ENCODE assay signal across 7 mouse cellular contexts in the genomic region with DNA sequence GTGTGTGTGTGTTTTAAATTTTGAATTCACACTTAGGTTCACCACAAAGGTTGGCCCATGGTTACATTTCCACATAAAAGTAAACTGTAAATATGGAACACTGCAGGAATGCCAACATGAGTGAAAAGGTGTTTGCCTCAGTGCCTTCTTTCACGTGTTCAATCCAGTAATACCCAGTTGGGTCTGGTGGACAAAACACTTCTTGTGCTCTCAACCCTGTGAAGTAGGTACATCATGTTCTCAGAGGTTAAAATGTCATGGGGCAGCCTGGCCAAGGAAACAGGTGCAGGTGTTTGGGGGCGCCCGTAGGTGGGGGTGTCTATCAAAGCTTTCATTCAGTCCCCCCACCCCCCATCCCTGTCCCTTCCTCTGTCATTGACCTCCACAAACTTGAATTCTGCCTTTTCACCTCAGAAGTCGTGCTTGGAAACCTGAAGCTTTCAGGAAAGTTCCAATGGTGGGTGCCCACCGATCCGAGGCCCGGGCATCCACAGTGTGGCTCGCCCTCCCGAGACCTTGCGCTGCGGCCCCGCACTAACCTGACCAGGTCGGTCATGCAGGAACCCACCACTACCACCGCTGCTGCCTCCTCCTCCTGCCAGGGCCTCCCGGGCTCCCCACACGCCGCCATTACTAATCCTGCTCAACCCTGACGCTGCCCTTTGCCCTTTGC. TPM values are rescaled to one million over a fixed set of nuclear protein-coding genes. Genes with fewer than 3 reads are reported as not detected.
A peak's percentile ranks its signal among the peaks of the same experiment; 100 is the strongest.
DNase-seq lines count a peak whose midpoint lies in the region; ATAC-seq and TF ChIP-seq lines count a peak whose summit lies in the region.

A gene (minus strand): TSS at position 657 of the 673 bp plus-strand sequence.

- peak within 1 kb of the TSS; percentile 85 for H3K4me2 ChIP-seq in lung, embryonic 16.5 days (ENCODE audit: low read depth, low read length)
- peak within 1 kb of the TSS; percentile 77 for H3K4me2 ChIP-seq in embryonic facial prominence, embryonic 12.5 days (replicated peaks)
- peak within 1 kb of the TSS; percentile 91 for H3K4me2 ChIP-seq in hindbrain, postnatal 0 days (ENCODE audit: low read depth, low read length)
- H3K4me2 ChIP-seq in midbrain, embryonic 13.5 days (replicated peaks) = peak within 1 kb of the TSS; percentile 80

- no peaks in the 10 kb centered on the region for H3K36me3 ChIP-seq in lung, embryonic 16.5 days (ENCODE audit: control insufficient read depth, insufficient read depth, low read length)
- H3K36me3 ChIP-seq in embryonic facial prominence, embryonic 12.5 days = no peaks in the 10 kb centered on the region
- H3K36me3 ChIP-seq in hindbrain, postnatal 0 days (ENCODE audit: insufficient read depth, low read length) = no peaks in the 10 kb centered on the region; the same call in 1 of the 2 replicates
- no peaks in the 10 kb centered on the region for H3K36me3 ChIP-seq in midbrain, embryonic 13.5 days

- H3K27ac ChIP-seq in lung, embryonic 16.5 days (ENCODE audit: low read length) = peak within 1 kb of the TSS; percentile 92
- peak within 1 kb of the TSS; percentile 82 for H3K27ac ChIP-seq in embryonic facial prominence, embryonic 12.5 days
- H3K27ac ChIP-seq in hindbrain, postnatal 0 days = peak within 1 kb of the TSS; percentile 94
- H3K27ac ChIP-seq in midbrain, embryonic 13.5 days = peak within 1 kb of the TSS; percentile 92

- no peaks in the 10 kb centered on the region for H3K9me3 ChIP-seq in lung, embryonic 16.5 days (ENCODE audit: control insufficient read depth, low read length)
- no peaks in the 10 kb centered on the region for H3K9me3 ChIP-seq in embryonic facial prominence, embryonic 12.5 days
- no peaks in the 10 kb centered on the region for H3K9me3 ChIP-seq in hindbrain, postnatal 0 days (ENCODE audit: low read length)
- no peaks in the 10 kb centered on the region for H3K9me3 ChIP-seq in midbrain, embryonic 13.5 days

- H3K9ac ChIP-seq in lung, embryonic 16.5 days (ENCODE audit: low read length) = peak within 1 kb of the TSS; percentile 95
- peak within 1 kb of the TSS; percentile 73 for H3K9ac ChIP-seq in embryonic facial prominence, embryonic 12.5 days
- peak within 1 kb of the TSS; percentile 72 for H3K9ac ChIP-seq in hindbrain, postnatal 0 days (replicated peaks; ENCODE audit: low read length)
- H3K9ac ChIP-seq in midbrain, embryonic 13.5 days (replicated peaks) = peak within 1 kb of the TSS; percentile 85

- ATAC-seq in lung, embryonic 16.5 days (ENCODE audit: low read depth) = peak; percentile 53; the same call in 1 of the 2 replicates
- ATAC-seq in embryonic facial prominence, embryonic 12.5 days (ENCODE audit: insufficient number of reproducible peaks, insufficient read depth, low FRiP score, low TSS enrichment) = no peak; the same call in 1 of the 2 replicates
- no peak for ATAC-seq in hindbrain, postnatal 0 days
- peak; percentile 82 for ATAC-seq in midbrain, embryonic 13.5 days

- no peak for DNase-seq in lung, postnatal 10 days
- no peak for DNase-seq in hindbrain, postnatal 0 days (ENCODE audit: low spot score)
- DNase-seq in left cerebral cortex, adult 8-10 months (ENCODE audit: low spot score in 2 of 2) = no peak
- DNase-seq in Muller cell, postnatal 12 days (ENCODE audit: inconsistent ontology term) = no peak

- TF ChIP-seq CTCF in hindbrain, postnatal 0 days (IDR thresholded peaks at IDR 0.05; ENCODE audit: low read depth) = no peak

- peaks cover 4% of the 10 kb centered on the region; the same call in 1 of the 2 replicates for H3K4me1 ChIP-seq in lung, embryonic 16.5 days (replicated peaks; ENCODE audit: control insufficient read depth, insufficient read depth, low read length)
- H3K4me1 ChIP-seq in embryonic facial prominence, embryonic 12.5 days = peaks cover 9% of the 10 kb centered on the region; the same call in 1 of the 2 replicates
- H3K4me1 ChIP-seq in hindbrain, postnatal 0 days (ENCODE audit: insufficient read depth, low read length) = no peaks in the 10 kb centered on the region
- H3K4me1 ChIP-seq in midbrain, embryonic 13.5 days (replicated peaks) = peaks cover 10% of the 10 kb centered on the region

- WGBS in lung, embryonic 16.5 days = 5% methylated on average over 18 of the region's 18 CpGs
- WGBS in embryonic facial prominence, embryonic 12.5 days = 10% methylated on average over 17 of the region's 18 CpGs
- 7% methylated on average over 18 of the region's 18 CpGs for WGBS in hindbrain, postnatal 0 days
- 10% methylated on average over 18 of the region's 18 CpGs for WGBS in midbrain, embryonic 13.5 days

- no peaks in the 10 kb centered on the region for H3K27me3 ChIP-seq in lung, embryonic 16.5 days (ENCODE audit: control insufficient read depth, insufficient read depth, low read depth, low read length)
- no peaks in the 10 kb centered on the region for H3K27me3 ChIP-seq in embryonic facial prominence, embryonic 12.5 days
- H3K27me3 ChIP-seq in hindbrain, postnatal 0 days (ENCODE audit: insufficient read depth, low read length) = no peaks in the 10 kb centered on the region
- H3K27me3 ChIP-seq in midbrain, embryonic 13.5 days = no peaks in the 10 kb centered on the region

- peak within 1 kb of the TSS; percentile 93 for H3K4me3 ChIP-seq in lung, embryonic 16.5 days (ENCODE audit: low read length)
- H3K4me3 ChIP-seq in embryonic facial prominence, embryonic 12.5 days = peak within 1 kb of the TSS; percentile 75
- peak within 1 kb of the TSS; percentile 76 for H3K4me3 ChIP-seq in hindbrain, postnatal 0 days (ENCODE audit: low read length)
- peak within 1 kb of the TSS; percentile 79 for H3K4me3 ChIP-seq in midbrain, embryonic 13.5 days (replicated peaks)

RNA-seq across cellular contexts. Expression of the gene that starts here (rescaled TPM):
- 4.4 and 5.1 TPM in 2 replicates for polyA plus RNA-seq in lung, embryonic 16.5 days (2015; fragmentation: Nextera tagmentation; extraction: Ambion mirVana)
- polyA plus RNA-seq in embryonic facial prominence, embryonic 12.5 days (2016; fragmentation: Nextera tagmentation; extraction: Ambion mirVana) = 1.7 and 2.5 TPM in 2 replicates
- total RNA-seq in hindbrain, postnatal 0 days (2014; rRNA removed) = 0.47 and 1.6 TPM in 2 replicates
- 2.4 and 3.2 TPM in 2 replicates for polyA plus RNA-seq in hindbrain, postnatal 0 days (2015; fragmentation: Nextera tagmentation; extraction: Ambion mirVana)
- 1.7 and 2.2 TPM in 2 replicates for polyA plus RNA-seq in midbrain, embryonic 13.5 days (2015; fragmentation: Nextera tagmentation; extraction: Ambion mirVana)
- 1 to 10 TPM; 4.1 to 5.8 (median 5.2) TPM for total RNA-seq in left cerebral cortex, adult 8-10 months (2022)

Comparison
In these comparisons a context has a peak if more than half of its experiments do, and no peak if none do; other contexts are left out.
1. ATAC-seq: peak in lung, embryonic 16.5 days (single experiment) and midbrain, embryonic 13.5 days (single experiment); none in embryonic facial prominence, embryonic 12.5 days (single experiment) and hindbrain, postnatal 0 days (single experiment).
2. Peak in every context shown above with its lines, with median percentiles within 50 percentile points of each other: H3K27ac ChIP-seq, H3K4me2 ChIP-seq, H3K4me3 ChIP-seq and H3K9ac ChIP-seq.